Mouse (Mus musculus): ENCODE measurements around the gene Parvg. TPM values are rescaled to one million over a fixed set of nuclear protein-coding genes. Genes with fewer than 3 reads are reported as not detected.

Parvg gene
- polyA plus RNA-seq, 1 experiment from 2014 or later = 0.75 TPM

- no peaks in the 10 kb centered on the region for H3K36me3 ChIP-seq
- peaks cover 10% of the 10 kb centered on the region for H3K4me1 ChIP-seq
- H3K4me3 ChIP-seq = no peak overlapping the region
- 84% methylated on average over 5 of the region's 5 CpGs for WGBS
- H3K27me3 ChIP-seq (ENCODE audit: low read depth, poor library complexity, severe bottlenecking) = no peaks in the 10 kb centered on the region
- DNase-seq (ENCODE audit: low spot score) = no peak
- no peaks in the 10 kb centered on the region for H3K9me3 ChIP-seq (replicated peaks)
- H3K27ac ChIP-seq = no peak overlapping the region
Observed at GRCm38 (mm10) chr15:84337599-84337998, 13.8 kb downstream of the Parvg start.

DNA sequence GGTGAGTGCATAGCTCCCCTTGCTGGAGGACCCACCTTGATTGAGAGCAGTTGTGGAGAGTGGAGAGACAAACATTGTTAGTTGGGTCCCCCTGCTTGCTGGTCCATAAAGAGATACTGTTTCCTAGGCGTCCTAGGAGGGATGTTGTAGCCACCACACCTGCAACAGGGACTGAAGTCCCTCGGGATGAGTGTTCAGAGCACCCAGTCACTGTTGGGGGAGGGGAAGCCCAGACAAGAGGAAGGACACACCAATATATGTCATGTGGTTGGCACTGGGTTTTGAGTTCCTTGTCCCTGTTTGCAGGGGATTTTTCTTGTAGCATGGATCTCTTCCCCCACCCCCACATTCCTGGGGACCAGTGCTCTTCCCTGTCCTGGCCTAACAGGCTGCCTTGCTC is 17.1 kb downstream of the Parvg start:
- 76% methylated on average over 2 of the region's 2 CpGs for WGBS
- DNase-seq (ENCODE audit: low spot score) = no peak
- no peaks in the 10 kb centered on the region for H3K36me3 ChIP-seq
- H3K4me1 ChIP-seq = peaks cover 25% of the 10 kb centered on the region
- H3K4me3 ChIP-seq = no peak overlapping the region
- H3K9me3 ChIP-seq (replicated peaks) = no peaks in the 10 kb centered on the region
- no peak overlapping the region for H3K27ac ChIP-seq
- H3K27me3 ChIP-seq (ENCODE audit: low read depth, poor library complexity, severe bottlenecking) = no peaks in the 10 kb centered on the region

- Histone ChIP-seq H3K9me3 (replicated peaks) (no peaks in the 10 kb centered on the region), H3K36me3 (no peaks in the 10 kb centered on the region), H3K27ac (no peak overlapping the region), H3K4me3 (no peak overlapping the region), H3K27me3 (ENCODE audit: low read depth, poor library complexity, severe bottlenecking) (no peaks in the 10 kb centered on the region), H3K4me1 (peaks cover 36% of the 10 kb centered on the region)
- DNase-seq (ENCODE audit: low spot score) = peak; percentile 42
- WGBS = 90% methylated on average over 4 of the region's 4 CpGs
Observed at GRCm38 (mm10) chr15:84348769-84349168, 24.9 kb downstream of the Parvg start.

- peaks cover 24% of the 10 kb centered on the region for H3K4me1 ChIP-seq
- H3K36me3 ChIP-seq = no peaks in the 10 kb centered on the region
- H3K27ac ChIP-seq = no peak overlapping the region
- no peaks in the 10 kb centered on the region for H3K9me3 ChIP-seq (replicated peaks)
- H3K4me3 ChIP-seq = no peak overlapping the region
- 59% methylated on average over 14 of the region's 14 CpGs for WGBS
- H3K27me3 ChIP-seq (ENCODE audit: low read depth, poor library complexity, severe bottlenecking) = no peaks in the 10 kb centered on the region
- DNase-seq (ENCODE audit: low spot score) = no peak
Observed at GRCm38 (mm10) chr15:84349915-84350738, 26.3 kb downstream of the Parvg start.

- no peaks in the 10 kb centered on the region for H3K27me3 ChIP-seq (ENCODE audit: low read depth, poor library complexity, severe bottlenecking)
- peaks cover 21% of the 10 kb centered on the region for H3K4me1 ChIP-seq
- 0 out of 2 replicates have a peak overlapping the region, but pooled peaks have one; percentile 57 for H3K27ac ChIP-seq
- 89% methylated on average over 7 of the region's 7 CpGs for WGBS
- H3K9me3 ChIP-seq (replicated peaks) = no peaks in the 10 kb centered on the region
- no peak for DNase-seq (ENCODE audit: low spot score)
- no peak overlapping the region for H3K4me3 ChIP-seq
- H3K36me3 ChIP-seq = no peaks in the 10 kb centered on the region
Observed at GRCm38 (mm10) chr15:84351342-84351741, 27.5 kb downstream of the Parvg start.

- peaks cover 21% of the 10 kb centered on the region for H3K4me1 ChIP-seq
- 64% methylated on average over 21 of the region's 21 CpGs for WGBS
- H3K36me3 ChIP-seq = no peaks in the 10 kb centered on the region
- peak overlapping the region; percentile 57 for H3K27ac ChIP-seq
- DNase-seq (ENCODE audit: low spot score) = no peak
- H3K9me3 ChIP-seq (replicated peaks) = no peaks in the 10 kb centered on the region
- no peaks in the 10 kb centered on the region for H3K27me3 ChIP-seq (ENCODE audit: low read depth, poor library complexity, severe bottlenecking)
- H3K4me3 ChIP-seq = no peak overlapping the region
Observed at GRCm38 (mm10) chr15:84351915-84352844, 28.4 kb downstream of the Parvg start.

GRCm38 (mm10) chr15:84355081-84355480 is 31.3 kb downstream of the Parvg start:
- no peak for DNase-seq (ENCODE audit: low spot score)
- Histone ChIP-seq H3K4me1 (peaks cover 25% of the 10 kb centered on the region), H3K27me3 (ENCODE audit: low read depth, poor library complexity, severe bottlenecking) (no peaks in the 10 kb centered on the region), H3K9me3 (replicated peaks) (no peaks in the 10 kb centered on the region), H3K4me3 (no peak overlapping the region), H3K36me3 (no peaks in the 10 kb centered on the region), H3K27ac (no peak overlapping the region)
- 86% methylated on average over 5 of the region's 5 CpGs for whole genome bisulfite sequencing

DNA sequence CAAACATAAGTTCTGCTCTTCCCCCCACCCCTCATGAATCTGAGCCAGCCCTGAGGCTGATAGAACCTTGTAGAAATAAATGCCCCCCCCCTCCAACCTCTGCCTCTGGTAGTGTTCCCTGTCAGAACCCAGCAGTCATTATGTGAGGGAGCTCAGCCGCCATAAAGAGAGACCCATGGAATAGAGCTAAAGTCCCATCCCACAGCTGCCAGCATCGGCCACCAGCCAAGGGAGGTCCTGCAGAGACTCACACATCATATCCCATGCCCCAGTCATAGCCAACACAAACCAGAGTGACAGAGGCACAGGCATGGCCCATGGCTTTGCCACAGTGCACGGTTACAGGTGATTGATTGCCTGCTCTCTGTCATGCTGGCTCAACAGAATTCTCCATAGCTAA is 40.9 kb downstream of the Parvg start:
- WGBS = 90% methylated on average over 3 of the region's 3 CpGs
- H3K4me1 ChIP-seq = peaks cover 8% of the 10 kb centered on the region; the same call in 1 of the 2 replicates

DNA sequence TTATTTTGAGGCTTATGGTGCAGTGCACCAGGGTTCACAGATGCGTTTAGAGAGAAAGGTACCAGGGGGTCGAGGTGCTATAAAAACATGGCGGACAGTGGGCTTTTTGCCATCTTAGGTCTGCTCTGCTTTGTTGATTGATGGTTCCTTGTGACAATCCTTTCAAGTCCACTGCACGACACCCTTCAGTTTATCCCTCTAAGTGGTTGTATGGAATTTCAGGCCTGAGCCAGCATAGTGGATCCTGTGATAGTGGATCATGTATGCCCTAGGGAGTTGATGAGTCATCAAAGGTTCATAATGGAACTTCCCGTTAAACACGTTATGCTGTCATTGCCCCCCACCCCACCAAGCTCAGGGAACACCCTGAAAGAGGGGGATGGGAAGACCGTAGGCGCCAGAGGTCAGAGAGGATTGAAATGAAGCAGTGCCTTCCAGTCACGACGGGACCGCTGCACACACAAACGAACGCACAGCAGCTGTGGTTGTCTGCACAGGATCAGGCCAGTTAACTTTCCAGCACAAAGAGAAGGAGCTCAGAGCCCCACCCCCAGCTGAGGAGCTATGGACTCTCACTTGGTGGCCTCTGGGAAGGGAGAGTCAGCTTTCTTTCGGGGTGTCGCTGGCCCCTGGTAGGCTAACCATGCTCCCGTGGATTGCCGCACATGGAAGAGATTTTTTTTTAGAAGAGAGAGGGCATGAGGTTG is 42.0 kb downstream of the Parvg start:
- Histone ChIP-seq H3K27me3 (ENCODE audit: low read depth, poor library complexity, severe bottlenecking) (no peaks in the 10 kb centered on the region), H3K4me3 (no peak overlapping the region), H3K9me3 (replicated peaks) (no peaks in the 10 kb centered on the region), H3K4me1 (peaks cover 4% of the 10 kb centered on the region; the same call in 1 of the 2 replicates), H3K27ac (no peak overlapping the region), H3K36me3 (no peaks in the 10 kb centered on the region)
- 76% methylated on average over 17 of the region's 17 CpGs for WGBS
- DNase-seq (ENCODE audit: low spot score) = no peak

More for the DNA sequence above, 40.9 kb downstream of the Parvg start:
- H3K9me3 ChIP-seq (replicated peaks) = no peaks in the 10 kb centered on the region
- DNase-seq (ENCODE audit: low spot score) = no peak
- no peak overlapping the region for H3K4me3 ChIP-seq
- H3K27ac ChIP-seq = no peak overlapping the region
- H3K27me3 ChIP-seq (ENCODE audit: low read depth, poor library complexity, severe bottlenecking) = no peaks in the 10 kb centered on the region
- H3K36me3 ChIP-seq = no peaks in the 10 kb centered on the region

DNA sequence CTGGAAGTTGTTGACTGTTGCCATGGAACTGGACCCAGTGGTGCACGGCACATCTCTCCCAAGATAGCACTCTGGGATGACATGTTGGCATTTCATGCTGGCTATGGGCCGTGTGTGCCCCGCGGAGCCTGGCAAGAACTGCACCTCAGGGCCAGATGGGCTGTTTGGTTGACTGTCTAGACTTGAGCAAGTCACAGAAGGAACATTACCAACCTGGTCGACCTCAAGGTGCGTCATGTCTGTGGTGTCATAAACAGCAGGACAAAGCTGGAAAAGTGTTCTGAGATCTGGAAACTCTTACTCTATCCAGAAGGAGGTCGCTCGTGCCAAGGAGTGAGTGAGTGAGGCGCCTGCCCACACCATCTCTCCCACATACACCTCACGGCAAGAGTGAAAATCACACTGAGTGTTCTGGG is 42.8 kb downstream of the Parvg start:
- Histone ChIP-seq H3K4me1 (0 out of 2 replicates have a peak, but pooled peaks cover 3% of the 10 kb centered on the region), H3K27me3 (ENCODE audit: low read depth, poor library complexity, severe bottlenecking) (no peaks in the 10 kb centered on the region), H3K36me3 (no peaks in the 10 kb centered on the region), H3K27ac (no peak overlapping the region), H3K4me3 (no peak overlapping the region), H3K9me3 (replicated peaks) (no peaks in the 10 kb centered on the region)
- 93% methylated on average over 10 of the region's 10 CpGs for WGBS
- DNase-seq (ENCODE audit: low spot score) = no peak

DNA sequence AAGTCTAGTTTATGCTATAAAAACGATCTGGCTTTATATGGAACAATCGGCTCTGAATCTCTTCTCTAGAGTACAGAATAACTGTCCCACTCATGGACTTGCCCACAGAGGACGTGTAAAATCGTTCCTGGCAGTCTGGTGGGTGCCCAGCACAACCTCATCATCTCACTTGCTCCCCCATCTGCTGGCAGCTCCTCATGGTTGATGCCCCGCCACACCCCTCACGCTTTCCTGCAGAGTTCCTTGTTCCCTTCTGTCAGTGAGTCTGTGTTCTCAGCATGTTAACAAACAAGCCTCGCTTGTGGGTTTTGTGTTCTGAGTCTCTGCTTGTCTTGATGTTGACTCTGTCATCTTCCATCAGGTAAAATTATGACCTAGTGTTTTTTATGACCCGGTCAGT is 43.6 kb downstream of the Parvg start:
- H3K4me3 ChIP-seq = no peak overlapping the region
- 82% methylated on average over 8 of the region's 8 CpGs for WGBS
- H3K27me3 ChIP-seq (ENCODE audit: low read depth, poor library complexity, severe bottlenecking) = no peaks in the 10 kb centered on the region
- no peak overlapping the region for H3K27ac ChIP-seq
- 0 out of 2 replicates have a peak, but pooled peaks cover 3% of the 10 kb centered on the region for H3K4me1 ChIP-seq
- DNase-seq (ENCODE audit: low spot score) = no peak
- H3K36me3 ChIP-seq = no peaks in the 10 kb centered on the region
- H3K9me3 ChIP-seq (replicated peaks) = no peaks in the 10 kb centered on the region

- Histone ChIP-seq H3K27me3 (ENCODE audit: low read depth, poor library complexity, severe bottlenecking) (no peaks in the 10 kb centered on the region), H3K4me3 (no peak overlapping the region), H3K4me1 (0 out of 2 replicates have a peak, but pooled peaks cover 8% of the 10 kb centered on the region), H3K36me3 (no peaks in the 10 kb centered on the region), H3K9me3 (replicated peaks) (peaks cover 12% of the 10 kb centered on the region), H3K27ac (no peak overlapping the region)
- DNase-seq (ENCODE audit: low spot score) = no peak
- WGBS = 66% methylated on average over 5 of the region's 5 CpGs
Observed at GRCm38 (mm10) chr15:84372801-84373200, 49.0 kb downstream of the Parvg start.

Measured in limb, embryonic 10.5 days (tissue).